Mouse (Mus musculus) adrenal gland, postnatal 10 days (tissue): ENCODE measurements around the gene Vmn2r58. TPM values are rescaled to one million over a fixed set of nuclear protein-coding genes. Genes with fewer than 3 reads are reported as not detected.
"Not testable (repeated sequence)": the region's sequence is repeated elsewhere in the genome, so short reads cannot be mapped to it uniquely, and the experiment has no call there.

Source experiments
- DNase-seq: peaks from one replicate; pipeline ENCODE4 v3.0.0; 2021; ENCODE audit warnings: mixed read lengths
- long read RNA-seq, 2 experiments: library from polyadenylated mRNA; stranded (forward); transcript quantifications; one replicate each; pipeline ENCODE4 v2.0.0; 2021
- total RNA-seq, 2 experiments: library from RNA; stranded (reverse); gene quantifications; 2 replicates each; pipeline ENCODE4 v1.2.3; 2021

Vmn2r58 gene
- not detected for total RNA-seq
- long read RNA-seq, experiment 1 = 0 reads
- long read RNA-seq, experiment 2 = 0 reads

- not testable (repeated sequence) for DNase-seq
Observed at GRCm38 (mm10) chr7:41872612-41873011, at the start of gene Vmn2r58. TSS of gene Vmn2r58 (minus strand) at chr7:41872712.

Other genes starting within 250 kb of the Vmn2r58 start
- gene Zfp788, start 239.5 kb downstream of the Vmn2r58 start, total RNA-seq = 10 to 100 TPM in 1 of 2 experiments, 1 to 10 TPM in 1; 9.8 to 13.5 TPM
- not detected for gene Vmn2r59, start 186.3 kb upstream of the Vmn2r58 start, total RNA-seq
- under 1 TPM in 1 of 2 experiments, not detected in 1; 0.06 TPM for gene Vmn2r60, start 235.1 kb upstream of the Vmn2r58 start, total RNA-seq